Mouse (Mus musculus) E14TG2a.4 (cell line): Measurements from ENCODE around the gene Ehd3.

Source experiments
- CTCF ChIP-seq: conservative IDR thresholded peaks from 2 replicates; pipeline ENCODE4 v1.5.1; 2014; ENCODE audit warnings: low read length
- NANOG ChIP-seq: IDR thresholded peaks from 2 replicates; pipeline ENCODE4 v1.6.1; 2014; ENCODE audit warnings: borderline replicate concordance, low read length, mixed read lengths
- POU5F1 ChIP-seq: IDR thresholded peaks from 2 replicates; pipeline ENCODE4 v1.6.1; 2014; ENCODE audit warnings: low read length, borderline replicate concordance

GRCm38 (mm10) chr17:73845632-73846031 is 41.7 kb downstream of the Ehd3 start:
- TF ChIP-seq CTCF (no peak), NANOG (no peak), POU5F1 (no peak)
